Mouse (Mus musculus) CH12.LX (cell line): ENCODE results near the gene Crat. TPM values are rescaled to one million over a fixed set of nuclear protein-coding genes. Genes with fewer than 3 reads are reported as not detected.

ENCODE experiments used
- DNase-seq: peaks from one replicate; pipeline ENCODE4 v3.0.0-alpha.2; 2013; ENCODE audit errors: extremely low read depth
- H3K27ac ChIP-seq: 2 replicates; pipeline ENCODE4 v1.5.1; 2012; ENCODE audit warnings: low read depth, mild to moderate bottlenecking, control low read depth, moderate library complexity; ENCODE audit not compliant: insufficient read depth
- H3K27me3 ChIP-seq: replicated peaks from 2 replicates; pipeline ENCODE3; 2012; ENCODE audit warnings: inconsistent platforms
- H3K36me3 ChIP-seq, 2 experiments: replicated peaks in 1 of 2; 2 replicates each; pipeline versions ENCODE3 to v1.6.1; 2012; ENCODE audit warnings: inconsistent platforms in 1 of 2, low read length in 1 of 2, mild to moderate bottlenecking in 1 of 2, mixed read lengths in 1 of 2, moderate library complexity in 1 of 2; ENCODE audit not compliant: control insufficient read depth in 1 of 2, insufficient read depth in 1 of 2
- H3K4me1 ChIP-seq, 2 experiments: 2 replicates each; pipeline ENCODE4 v1.6.1; 2012; ENCODE audit warnings: inconsistent platforms in 1 of 2, moderate library complexity in 1 of 2; ENCODE audit not compliant: insufficient read depth in 2 of 2, control insufficient read depth in 1 of 2
- H3K4me2 ChIP-seq: 2 replicates; pipeline ENCODE4 v1.6.1; 2012; ENCODE audit warnings: low read depth, mild to moderate bottlenecking, control low read depth; ENCODE audit not compliant: poor library complexity, insufficient read depth, severe bottlenecking
- H3K4me3 ChIP-seq, 3 experiments: fragments of 150-350 bp in 1 of 3; sonication (generic) in 1 of 3; replicated peaks in 1 of 3; 2 replicates each; pipeline versions ENCODE3 to v1.5.1; 2011 to 2012; ENCODE audit warnings: low read depth in 2 of 3, low read length in 2 of 3, mild to moderate bottlenecking in 2 of 3, moderate library complexity in 2 of 3, control low read depth in 1 of 3, improper control_type of control experiment in 1 of 3, inconsistent platforms in 1 of 3, mixed read lengths in 1 of 3; ENCODE audit not compliant: poor library complexity in 1 of 3
- H3K79me2 ChIP-seq: replicated peaks from 2 replicates; pipeline ENCODE4 v1.6.1; 2012; ENCODE audit warnings: mild to moderate bottlenecking, moderate library complexity; ENCODE audit not compliant: control insufficient read depth, poor library complexity, insufficient read depth, severe bottlenecking; ENCODE audit errors: extremely low read depth
- H3K9ac ChIP-seq: 2 replicates; pipeline ENCODE4 v1.6.1; 2012; ENCODE audit warnings: low read depth, mild to moderate bottlenecking, control low read depth, moderate library complexity; ENCODE audit not compliant: insufficient read depth
- H3K9me3 ChIP-seq: replicated peaks from 2 replicates; pipeline ENCODE3; 2012; ENCODE audit warnings: low read length, inconsistent platforms, mixed read lengths
- BHLHE40 ChIP-seq: IDR thresholded peaks from 2 replicates; pipeline ENCODE4 v1.6.1; 2011; ENCODE audit warnings: mild to moderate bottlenecking, low read depth, low read length, improper control_type of control experiment
- CHD2 ChIP-seq: IDR thresholded peaks from 2 replicates; pipeline ENCODE4 v1.6.1; 2011; ENCODE audit warnings: low read length, improper control_type of control experiment
- CTCF ChIP-seq, 2 experiments: IDR thresholded peaks in 1 of 2; conservative IDR thresholded peaks in 1 of 2; 2 replicates each; pipeline ENCODE4 v1.5.1; 2011 to 2012; ENCODE audit warnings: low read depth in 2 of 2, low read length in 2 of 2, improper control_type of control experiment in 1 of 2, inconsistent platforms in 1 of 2, mild to moderate bottlenecking in 1 of 2, moderate library complexity in 1 of 2
- E2F4 ChIP-seq: IDR thresholded peaks from 2 replicates; pipeline ENCODE4 v1.6.1; 2011; ENCODE audit warnings: low read depth, low read length, improper control_type of control experiment; ENCODE audit not compliant: insufficient replicate concordance
- ELF1 ChIP-seq: IDR thresholded peaks from 2 replicates; pipeline ENCODE4 v1.6.1; 2014; ENCODE audit warnings: low read depth, mild to moderate bottlenecking, inconsistent platforms, low read length, improper control_type of control experiment
- ETS1 ChIP-seq: conservative IDR thresholded peaks from 2 replicates; pipeline ENCODE4 v1.6.1; 2012; ENCODE audit warnings: low read depth, mild to moderate bottlenecking, inconsistent platforms, low read length, improper control_type of control experiment, moderate library complexity
- GABPA ChIP-seq: IDR thresholded peaks from 2 replicates; pipeline ENCODE4 v1.6.1; 2012; ENCODE audit warnings: low read depth, low read length, improper control_type of control experiment, inconsistent platforms; ENCODE audit not compliant: insufficient replicate concordance
- HCFC1 ChIP-seq: IDR thresholded peaks from 2 replicates; pipeline ENCODE4 v1.6.1; 2012; ENCODE audit warnings: low read depth, mild to moderate bottlenecking, inconsistent platforms, low read length, improper control_type of control experiment
- IRF4 ChIP-seq: IDR thresholded peaks from 2 replicates; pipeline ENCODE4 v1.6.1; 2014; ENCODE audit warnings: low read depth, mild to moderate bottlenecking, inconsistent platforms, low read length, improper control_type of control experiment
- MAX ChIP-seq: IDR thresholded peaks from 2 replicates; pipeline ENCODE4 v1.6.1; 2011; ENCODE audit warnings: low read length, improper control_type of control experiment
- MAZ ChIP-seq: IDR thresholded peaks from 2 replicates; pipeline ENCODE4 v1.6.1; 2012; ENCODE audit warnings: low read depth, mild to moderate bottlenecking, inconsistent platforms, low read length, improper control_type of control experiment, moderate library complexity
- MXI1 ChIP-seq: IDR thresholded peaks from 2 replicates; pipeline ENCODE4 v1.6.1; 2011; ENCODE audit warnings: mild to moderate bottlenecking, low read depth, low read length, improper control_type of control experiment
- MYC ChIP-seq: IDR thresholded peaks from 2 replicates; pipeline ENCODE4 v1.6.1; 2011; ENCODE audit warnings: low read depth, mild to moderate bottlenecking, improper control_type of control experiment, low read length
- NRF1 ChIP-seq: IDR thresholded peaks from 2 replicates; pipeline ENCODE4 v1.6.1; 2014; ENCODE audit warnings: low read depth, mild to moderate bottlenecking, inconsistent platforms, low read length, improper control_type of control experiment, moderate library complexity
- PAX5 ChIP-seq: IDR thresholded peaks from 2 replicates; pipeline ENCODE4 v1.6.1; 2012; ENCODE audit warnings: low read length, inconsistent platforms, mixed read lengths
- POLR2A ChIP-seq: IDR thresholded peaks from 2 replicates; pipeline ENCODE4 v1.6.1; 2011; ENCODE audit warnings: low read depth, mild to moderate bottlenecking, improper control_type of control experiment, low read length
- SMC3 ChIP-seq: IDR thresholded peaks from 2 replicates; pipeline ENCODE4 v1.6.1; 2011; ENCODE audit warnings: low read depth, low read length, improper control_type of control experiment
- TCF12 ChIP-seq: IDR thresholded peaks from 2 replicates; pipeline ENCODE4 v1.6.1; 2014; ENCODE audit warnings: low read depth, mild to moderate bottlenecking, inconsistent platforms, low read length, improper control_type of control experiment
- USF2 ChIP-seq: conservative IDR thresholded peaks from 2 replicates; pipeline ENCODE4 v1.6.1; 2011; ENCODE audit warnings: low read depth, low read length, improper control_type of control experiment
- ZMIZ1 ChIP-seq: IDR thresholded peaks from 2 replicates; pipeline ENCODE4 v1.6.1; 2012; ENCODE audit warnings: low read depth, mild to moderate bottlenecking, inconsistent platforms, low read length, improper control_type of control experiment
- ZNF384 ChIP-seq: IDR thresholded peaks from 2 replicates; pipeline ENCODE4 v1.6.1; 2012; ENCODE audit warnings: low read depth, low read length, improper control_type of control experiment, inconsistent platforms
- dilution Hi-C: fragments of 300-500 bp; cut with MboI; formaldehyde crosslinking; loops from 2 replicates; pipeline ENCODE4 v1.14.3; 2020; ENCODE audit warnings: low sequenced_read_pairs; ENCODE audit not compliant: extremely low pct_unique_long_range_greater_than_20kb, extremely low pct_ligation_motif_present
- in situ Hi-C: fragments of 300-500 bp; cut with MboI; formaldehyde crosslinking; loops from 3 replicates; pipeline ENCODE4 v1.14.3; 2019; ENCODE audit warnings: low sequenced_read_pairs, low pct_ligation_motif_present, low pct_unique_long_range_greater_than_20kb, mixed read lengths
- polyA plus RNA-seq: library from polyadenylated mRNA; unstranded; fragments of >175 nt; gene quantifications from 2 replicates; pipeline ENCODE4 v1.2.1, GENCODE M21; 2012; ENCODE audit warnings: low read depth; ENCODE audit not compliant: insufficient read length
- total RNA-seq, 2 experiments: library from RNA; depleted of rRNA; stranded (reverse); fragments of 300-350 nt in 1 of 2; fragments of >200 nt in 1 of 2; gene quantifications; 2 replicates each; pipeline ENCODE4 v1.2.3; 2012 to 2014

Gene Crat
- total and polyA plus RNA-seq, 3 experiments: 1.7 to 4.5 (median 4.2) TPM

GRCm38 (mm10) chr2:30396246-30396645 is 19.4 kb downstream of the Crat start:
- no peak overlapping the region for H3K4me2 ChIP-seq
- no peaks in the 10 kb centered on the region for H3K27me3 ChIP-seq
- TF ChIP-seq TCF12 (no peak), MAZ (no peak), NRF1 (no peak), ELF1 (no peak), CTCF (conservative IDR thresholded peaks at IDR 0.05 in 1 of 2, IDR thresholded peaks at IDR 0.05 in 1 of 2; ENCODE audit: low read depth in 2 of 2, low read length in 2 of 2) (no peak), IRF4 (no peak)
- TF ChIP-seq, all 38 proteins: peak for 0
- H3K4me3 ChIP-seq: no peak overlapping the region
- dilution Hi-C loops: no loop called here
- no peak for DNase-seq
- H3K4me1 ChIP-seq: peaks cover 9 to 19% of the 10 kb centered on the region in 2 experiments
- 0 out of 2 replicates have a peak, but pooled peaks cover 3% of the 10 kb centered on the region for H3K79me2 ChIP-seq
- no peak overlapping the region for H3K9ac ChIP-seq
- H3K9me3 ChIP-seq: no peaks in the 10 kb centered on the region
- H3K27ac ChIP-seq: no peak overlapping the region
- H3K36me3 ChIP-seq: peaks cover 40 to 74% of the 10 kb centered on the region in 2 experiments
- in situ Hi-C loops: no loop called here

DNA sequence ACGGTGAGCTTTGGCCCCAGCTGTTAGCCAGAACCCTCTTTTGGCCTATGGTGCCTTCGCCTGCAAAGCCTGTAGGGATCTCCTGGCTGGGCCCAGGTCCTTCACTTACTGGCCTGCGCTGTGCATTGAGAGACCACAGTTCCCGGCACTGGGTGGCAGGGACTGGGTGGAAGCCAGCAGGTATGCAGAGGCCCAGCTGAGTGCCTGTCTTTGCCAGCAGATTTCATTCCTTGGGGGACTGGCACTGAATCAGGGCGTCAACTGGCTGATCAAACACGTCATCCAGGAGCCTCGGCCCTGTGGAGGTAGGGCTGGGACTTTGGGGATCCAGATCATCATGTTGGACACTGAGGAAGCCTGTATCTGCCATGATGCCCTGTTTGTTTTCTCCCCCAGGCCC is 19.9 kb downstream of the Crat start:
- dilution Hi-C loops (no loop called here), in situ Hi-C loops (no loop called here)
- Histone ChIP-seq H3K27ac (no peak overlapping the region), H3K4me3 (no peak overlapping the region), H3K9me3 (no peaks in the 10 kb centered on the region)
- no peak for DNase-seq
- TF ChIP-seq MAX: no peak
- TF ChIP-seq BHLHE40: no peak
- no peak for TF ChIP-seq CTCF (conservative IDR thresholded peaks at IDR 0.05 in 1 of 2, IDR thresholded peaks at IDR 0.05 in 1 of 2; ENCODE audit: low read depth in 2 of 2, low read length in 2 of 2)
- TF ChIP-seq CHD2: no peak
- TF ChIP-seq GABPA: no peak
- TF ChIP-seq POLR2A: no peak
- TF ChIP-seq MYC: no peak
- TF ChIP-seq IRF4: no peak
- no peak for TF ChIP-seq USF2
- TF ChIP-seq TCF12: no peak
- no peak for TF ChIP-seq ZNF384
- TF ChIP-seq HCFC1: no peak
- TF ChIP-seq E2F4: no peak
- TF ChIP-seq MAZ: no peak
- TF ChIP-seq ELF1: no peak
- TF ChIP-seq PAX5: no peak
- no peak for TF ChIP-seq ETS1
- no peak for TF ChIP-seq SMC3
- TF ChIP-seq MXI1: no peak
- no peak for TF ChIP-seq ZMIZ1
- TF ChIP-seq, all 38 proteins: peak for 0
- Histone ChIP-seq H3K27me3 (no peaks in the 10 kb centered on the region), H3K4me1 (peaks cover 9 to 23% of the 10 kb centered on the region in 2 experiments), H3K4me2 (no peak overlapping the region), H3K9ac (no peak overlapping the region), H3K79me2 (0 out of 2 replicates have a peak, but pooled peaks cover 3% of the 10 kb centered on the region), H3K36me3 (peaks cover 37 to 69% of the 10 kb centered on the region in 2 experiments)
